Mouse (Mus musculus): ENCODE data around the gene Angptl6. TPM values are rescaled to one million over a fixed set of nuclear protein-coding genes. Genes with fewer than 3 reads are reported as not detected.

The Angptl6 gene
- 4.3 TPM in 2 replicates for polyA plus RNA-seq (2016; fragmentation: Nextera tagmentation; extraction: Ambion mirVana)

GRCm38 (mm10) chr9:20879097-20879792 lies at the start of gene Angptl6:
Angptl6 (minus strand) TSS chr9:20879727.
- no peaks in the 10 kb centered on the region for H3K27me3 ChIP-seq
- H3K4me3 ChIP-seq, result peak within 1 kb of the TSS; percentile 39
- H3K36me3 ChIP-seq, result no peaks in the 10 kb centered on the region
- no peak for ATAC-seq (ENCODE audit: low FRiP score, low read depth)
- H3K9ac ChIP-seq (replicated peaks), result peak within 1 kb of the TSS; percentile 61
- peak within 1 kb of the TSS; percentile 81 for H3K27ac ChIP-seq (replicated peaks)
- H3K9me3 ChIP-seq, result no peaks in the 10 kb centered on the region
- WGBS, result 94% methylated on average over 13 of the region's 13 CpGs
- 0 out of 2 replicates have a peak, but pooled peaks cover 5% of the 10 kb centered on the region for H3K4me1 ChIP-seq
- peak within 1 kb of the TSS; percentile 54 for H3K4me2 ChIP-seq (replicated peaks)

GRCm38 (mm10) chr9:20923258-20923657 lies 43.7 kb upstream of the Angptl6 start:
- 95% methylated on average over 3 of the region's 3 CpGs for whole genome bisulfite sequencing
- H3K36me3 ChIP-seq, result peaks cover 98% of the 10 kb centered on the region
- no peaks in the 10 kb centered on the region for H3K9me3 ChIP-seq
- no peak overlapping the region for H3K4me2 ChIP-seq (replicated peaks)
- no peak overlapping the region for H3K27ac ChIP-seq (replicated peaks)
- no peak for ATAC-seq (ENCODE audit: low FRiP score, low read depth)
- H3K4me1 ChIP-seq, result no peaks in the 10 kb centered on the region
- H3K27me3 ChIP-seq, result no peaks in the 10 kb centered on the region
- H3K9ac ChIP-seq (replicated peaks), result no peak overlapping the region
- H3K4me3 ChIP-seq, result no peak overlapping the region

- H3K9me3 ChIP-seq, result no peaks in the 10 kb centered on the region
- 94% methylated on average over 4 of the region's 4 CpGs for WGBS
- no peak overlapping the region for H3K4me2 ChIP-seq (replicated peaks)
- no peaks in the 10 kb centered on the region for H3K27me3 ChIP-seq
- no peak overlapping the region for H3K9ac ChIP-seq (replicated peaks)
- no peak overlapping the region for H3K4me3 ChIP-seq
- no peaks in the 10 kb centered on the region for H3K4me1 ChIP-seq
- H3K27ac ChIP-seq (replicated peaks), result no peak overlapping the region
- no peak for ATAC-seq (ENCODE audit: low FRiP score, low read depth)
- H3K36me3 ChIP-seq, result peaks cover 100% of the 10 kb centered on the region
These were observed 36.6 kb upstream of the Angptl6 start for GRCm38 (mm10) chr9:20916160-20916559.

- no peak overlapping the region for H3K4me3 ChIP-seq
- H3K9ac ChIP-seq (replicated peaks), result no peak overlapping the region
- no peak overlapping the region for H3K27ac ChIP-seq (replicated peaks)
- no peaks in the 10 kb centered on the region for H3K27me3 ChIP-seq
- no peaks in the 10 kb centered on the region for H3K4me1 ChIP-seq
- WGBS, result 94% methylated on average over 9 of the region's 9 CpGs
- no peaks in the 10 kb centered on the region for H3K9me3 ChIP-seq
- no peak overlapping the region for H3K4me2 ChIP-seq (replicated peaks)
- peaks cover 99% of the 10 kb centered on the region for H3K36me3 ChIP-seq
- no peak for ATAC-seq (ENCODE audit: low FRiP score, low read depth)
These were observed 30.4 kb upstream of the Angptl6 start for GRCm38 (mm10) chr9:20909948-20910347.

GRCm38 (mm10) chr9:20902174-20902491 lies 22.6 kb upstream of the Angptl6 start:
- peaks cover 30% of the 10 kb centered on the region for H3K36me3 ChIP-seq
- H3K4me3 ChIP-seq, result no peak overlapping the region
- no peak overlapping the region for H3K9ac ChIP-seq (replicated peaks)
- ATAC-seq (ENCODE audit: low FRiP score, low read depth), result no peak
- no peak overlapping the region for H3K27ac ChIP-seq (replicated peaks)
- WGBS, result 42% methylated on average over 6 of the region's 6 CpGs
- no peak overlapping the region for H3K4me2 ChIP-seq (replicated peaks)
- H3K27me3 ChIP-seq, result no peaks in the 10 kb centered on the region
- no peaks in the 10 kb centered on the region for H3K9me3 ChIP-seq
- H3K4me1 ChIP-seq, result peaks cover 9% of the 10 kb centered on the region

GRCm38 (mm10) chr9:20901466-20902173 lies 22.1 kb upstream of the Angptl6 start:
- Histone ChIP-seq H3K4me1 (peaks cover 14% of the 10 kb centered on the region), H3K27ac (replicated peaks) (no peak overlapping the region), H3K9me3 (no peaks in the 10 kb centered on the region), H3K27me3 (no peaks in the 10 kb centered on the region), H3K4me2 (replicated peaks) (no peak overlapping the region), H3K9ac (replicated peaks) (no peak overlapping the region), H3K36me3 (peaks cover 29% of the 10 kb centered on the region), H3K4me3 (no peak overlapping the region)
- 21% methylated on average over 13 of the region's 13 CpGs for WGBS
- no peak for ATAC-seq (ENCODE audit: low FRiP score, low read depth)

- peaks cover 34% of the 10 kb centered on the region for H3K36me3 ChIP-seq
- H3K4me2 ChIP-seq (replicated peaks), result peak within 1 kb of the TSS; percentile 99
- peak within 1 kb of the TSS; percentile 99 for H3K4me3 ChIP-seq
- H3K9me3 ChIP-seq, result no peaks in the 10 kb centered on the region
- WGBS, result 6% methylated on average over 34 of the region's 34 CpGs
- ATAC-seq (ENCODE audit: low FRiP score, low read depth), result peak; percentile 86
- H3K27me3 ChIP-seq, result no peaks in the 10 kb centered on the region
- peaks cover 14% of the 10 kb centered on the region for H3K4me1 ChIP-seq
- peak within 1 kb of the TSS; percentile 89 for H3K9ac ChIP-seq (replicated peaks)
- peak within 1 kb of the TSS; percentile 11; the same call in 1 of the 2 replicates for H3K27ac ChIP-seq (replicated peaks)
These were observed 19.1 kb upstream of the Angptl6 start, which contains the start of gene Eif3g for GRCm38 (mm10) chr9:20898511-20899073. Eif3g (minus strand) TSS chr9:20898623.

- Histone ChIP-seq H3K27ac (replicated peaks) (peak overlapping the region; percentile 11; the same call in 1 of the 2 replicates), H3K9ac (replicated peaks) (peak overlapping the region; percentile 89), H3K36me3 (peaks cover 40% of the 10 kb centered on the region), H3K9me3 (no peaks in the 10 kb centered on the region), H3K4me1 (peaks cover 14% of the 10 kb centered on the region), H3K4me2 (replicated peaks) (peak overlapping the region; percentile 99), H3K4me3 (peak overlapping the region; percentile 99), H3K27me3 (no peaks in the 10 kb centered on the region)
- WGBS, result 9% methylated on average over 25 of the region's 39 CpGs
- ATAC-seq (ENCODE audit: low FRiP score, low read depth), result peak; percentile 64
These were observed 18.4 kb upstream of the Angptl6 start for GRCm38 (mm10) chr9:20897736-20898510.

GRCm38 (mm10) chr9:20895382-20895781 lies 15.9 kb upstream of the Angptl6 start:
- Histone ChIP-seq H3K4me3 (no peak overlapping the region), H3K27me3 (no peaks in the 10 kb centered on the region), H3K9ac (replicated peaks) (no peak overlapping the region), H3K4me2 (replicated peaks) (no peak overlapping the region), H3K36me3 (peaks cover 65% of the 10 kb centered on the region), H3K4me1 (peaks cover 14% of the 10 kb centered on the region), H3K27ac (replicated peaks) (no peak overlapping the region), H3K9me3 (no peaks in the 10 kb centered on the region)
- WGBS, result 97% methylated on average over 9 of the region's 9 CpGs
- ATAC-seq (ENCODE audit: low FRiP score, low read depth), result no peak

- Histone ChIP-seq H3K36me3 (peaks cover 73% of the 10 kb centered on the region), H3K4me2 (replicated peaks) (no peak overlapping the region), H3K27me3 (no peaks in the 10 kb centered on the region), H3K27ac (replicated peaks) (no peak overlapping the region), H3K9ac (replicated peaks) (no peak overlapping the region), H3K4me3 (no peak overlapping the region), H3K9me3 (no peaks in the 10 kb centered on the region), H3K4me1 (peaks cover 16% of the 10 kb centered on the region)
- 92% methylated on average over 15 of the region's 15 CpGs for WGBS
- ATAC-seq (ENCODE audit: low FRiP score, low read depth), result no peak
These were observed 15.1 kb upstream of the Angptl6 start for GRCm38 (mm10) chr9:20894629-20895028.

- Histone ChIP-seq H3K36me3 (peaks cover 77% of the 10 kb centered on the region), H3K4me2 (replicated peaks) (no peak overlapping the region), H3K27ac (replicated peaks) (no peak overlapping the region), H3K9me3 (no peaks in the 10 kb centered on the region), H3K4me1 (peaks cover 22% of the 10 kb centered on the region), H3K4me3 (no peak overlapping the region), H3K9ac (replicated peaks) (no peak overlapping the region), H3K27me3 (no peaks in the 10 kb centered on the region)
- 89% methylated on average over 13 of the region's 13 CpGs for WGBS
- no peak for ATAC-seq (ENCODE audit: low FRiP score, low read depth)
These were observed 14.2 kb upstream of the Angptl6 start for GRCm38 (mm10) chr9:20893590-20894343.
